Mouse (Mus musculus) CH12.LX (cell line): ENCODE measurements around the gene Rad23b.

ENCODE experiments used
- CHD1 ChIP-seq: IDR thresholded peaks from 2 replicates; pipeline ENCODE4 v1.6.1; 2012; ENCODE audit warnings: low read depth, low read length, improper control_type of control experiment, inconsistent platforms
- CTCF ChIP-seq, 2 experiments: IDR thresholded peaks in 1 of 2; conservative IDR thresholded peaks in 1 of 2; 2 replicates each; pipeline ENCODE4 v1.5.1; 2011 to 2012; ENCODE audit warnings: low read depth in 2 of 2, low read length in 2 of 2, improper control_type of control experiment in 1 of 2, inconsistent platforms in 1 of 2, mild to moderate bottlenecking in 1 of 2, moderate library complexity in 1 of 2
- EP300 ChIP-seq: IDR thresholded peaks from 2 replicates; pipeline ENCODE4 v1.6.1; 2011; ENCODE audit warnings: low read length, improper control_type of control experiment
- IRF4 ChIP-seq: IDR thresholded peaks from 2 replicates; pipeline ENCODE4 v1.6.1; 2014; ENCODE audit warnings: low read depth, mild to moderate bottlenecking, inconsistent platforms, low read length, improper control_type of control experiment
- MAX ChIP-seq: IDR thresholded peaks from 2 replicates; pipeline ENCODE4 v1.6.1; 2011; ENCODE audit warnings: low read length, improper control_type of control experiment
- MYC ChIP-seq: IDR thresholded peaks from 2 replicates; pipeline ENCODE4 v1.6.1; 2011; ENCODE audit warnings: low read depth, mild to moderate bottlenecking, improper control_type of control experiment, low read length
- POLR2A ChIP-seq: IDR thresholded peaks from 2 replicates; pipeline ENCODE4 v1.6.1; 2011; ENCODE audit warnings: low read depth, mild to moderate bottlenecking, improper control_type of control experiment, low read length
- SIN3A ChIP-seq: IDR thresholded peaks from 2 replicates; pipeline ENCODE4 v1.6.1; 2012; ENCODE audit warnings: low read length, improper control_type of control experiment, inconsistent platforms
- TCF12 ChIP-seq: IDR thresholded peaks from 2 replicates; pipeline ENCODE4 v1.6.1; 2014; ENCODE audit warnings: low read depth, mild to moderate bottlenecking, inconsistent platforms, low read length, improper control_type of control experiment
- USF2 ChIP-seq: conservative IDR thresholded peaks from 2 replicates; pipeline ENCODE4 v1.6.1; 2011; ENCODE audit warnings: low read depth, low read length, improper control_type of control experiment
- ZMIZ1 ChIP-seq: IDR thresholded peaks from 2 replicates; pipeline ENCODE4 v1.6.1; 2012; ENCODE audit warnings: low read depth, mild to moderate bottlenecking, inconsistent platforms, low read length, improper control_type of control experiment

DNA sequence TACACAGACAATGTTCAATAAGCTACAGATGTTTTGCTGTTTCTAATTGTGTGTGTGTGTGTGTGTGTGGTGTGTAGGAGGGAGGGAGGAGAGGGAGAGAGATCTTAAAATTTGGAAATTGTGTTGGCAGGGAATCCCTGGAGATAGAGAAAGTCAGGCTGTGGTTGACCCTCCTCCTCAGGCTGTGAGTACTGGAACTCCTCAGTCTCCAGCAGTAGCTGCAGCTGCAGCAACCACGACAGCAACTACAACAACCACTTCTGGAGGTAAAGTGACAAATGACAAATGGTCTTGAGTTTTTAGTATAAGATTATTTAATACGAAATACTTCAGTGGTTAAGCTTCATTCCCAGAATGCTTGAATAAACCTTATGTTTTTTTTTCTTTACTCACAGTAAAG, 32.5 kb downstream of the Rad23b start:
- TF ChIP-seq ZMIZ1 (no peak), TCF12 (no peak), IRF4 (no peak), MAX (no peak), POLR2A (no peak), CHD1 (no peak), CTCF (conservative IDR thresholded peaks at IDR 0.05 in 1 of 2, IDR thresholded peaks at IDR 0.05 in 1 of 2; ENCODE audit: low read depth in 2 of 2, low read length in 2 of 2) (no peak), EP300 (no peak), SIN3A (no peak), MYC (no peak), USF2 (no peak)
